Mouse (Mus musculus): ENCODE data around the gene Psma3.
"Not testable (repeated sequence)": the region's sequence is repeated elsewhere in the genome, so short reads cannot be mapped to it uniquely, and the experiment has no call there.

The Psma3 gene

GRCm38 (mm10) chr12:71003760-71004426, 29.5 kb downstream of the Psma3 start:
- no peak for DNase-seq

- no peak for DNase-seq
These were observed 31.7 kb downstream of the Psma3 start for GRCm38 (mm10) chr12:71006141-71006540.

GRCm38 (mm10) chr12:71006901-71007300, 32.5 kb downstream of the Psma3 start:
- DNase-seq: no peak

GRCm38 (mm10) chr12:71009769-71010168, 35.3 kb downstream of the Psma3 start:
- peak; percentile 75 to 80 for DNase-seq

GRCm38 (mm10) chr12:71014845-71015362, 40.5 kb downstream of the Psma3 start:
- DNase-seq: peak in 1 of 2 experiments; percentile 24

GRCm38 (mm10) chr12:71015363-71016210, 41.2 kb downstream of the Psma3 start, which contains the start of gene Arid4a:
TSS of gene Arid4a (plus strand) at chr12:71015990.
- peak; percentile 97 to 100 for DNase-seq

GRCm38 (mm10) chr12:71016211-71016502, 41.7 kb downstream of the Psma3 start:
- peak in 1 of 2 experiments; percentile 16 for DNase-seq

GRCm38 (mm10) chr12:71016503-71017241, 42.3 kb downstream of the Psma3 start:
- peak; percentile 56 to 80 for DNase-seq

- DNase-seq: no peak
These were observed 42.8 kb downstream of the Psma3 start for GRCm38 (mm10) chr12:71017242-71017571.

- DNase-seq: no peak
These were observed 43.4 kb downstream of the Psma3 start for GRCm38 (mm10) chr12:71017827-71018226.

GRCm38 (mm10) chr12:71019211-71019610, 44.8 kb downstream of the Psma3 start:
- no peak for DNase-seq

- no peak for DNase-seq
These were observed 50.0 kb downstream of the Psma3 start for GRCm38 (mm10) chr12:71024411-71024810.

- DNase-seq: not testable (repeated sequence)
These were observed 53.8 kb downstream of the Psma3 start for GRCm38 (mm10) chr12:71028265-71028664.

- no peak for DNase-seq
These were observed 55.8 kb downstream of the Psma3 start for GRCm38 (mm10) chr12:71030260-71030659.

- no peak for DNase-seq
These were observed 56.3 kb downstream of the Psma3 start for GRCm38 (mm10) chr12:71030722-71031121.

- no peak for DNase-seq
These were observed 61.4 kb downstream of the Psma3 start for GRCm38 (mm10) chr12:71035826-71036225.

GRCm38 (mm10) chr12:71036729-71037404, 62.4 kb downstream of the Psma3 start:
- no peak for DNase-seq

GRCm38 (mm10) chr12:71040462-71040861, 66.0 kb downstream of the Psma3 start:
- DNase-seq: peak; percentile 81 to 82

GRCm38 (mm10) chr12:71042451-71042850, 68.0 kb downstream of the Psma3 start:
- no peak for DNase-seq

- DNase-seq: peak; percentile 66 to 70
These were observed 69.2 kb downstream of the Psma3 start for GRCm38 (mm10) chr12:71043571-71043970.

GRCm38 (mm10) chr12:71044488-71044887, 70.1 kb downstream of the Psma3 start:
- DNase-seq: peak; percentile 66 to 87
